Mouse (Mus musculus) retina, embryonic 14.5 days (tissue): Measurements from ENCODE around the gene Plxdc1.

Source experiments
- DNase-seq: peaks from one replicate; pipeline ENCODE4 v3.0.0-alpha.2; 2015; ENCODE audit warnings: low spot score

The Plxdc1 gene

GRCm38 (mm10) chr11:97987551-97988526, 1.6 kb upstream of the Plxdc1 start:
- DNase-seq: peak; percentile 98

DNA sequence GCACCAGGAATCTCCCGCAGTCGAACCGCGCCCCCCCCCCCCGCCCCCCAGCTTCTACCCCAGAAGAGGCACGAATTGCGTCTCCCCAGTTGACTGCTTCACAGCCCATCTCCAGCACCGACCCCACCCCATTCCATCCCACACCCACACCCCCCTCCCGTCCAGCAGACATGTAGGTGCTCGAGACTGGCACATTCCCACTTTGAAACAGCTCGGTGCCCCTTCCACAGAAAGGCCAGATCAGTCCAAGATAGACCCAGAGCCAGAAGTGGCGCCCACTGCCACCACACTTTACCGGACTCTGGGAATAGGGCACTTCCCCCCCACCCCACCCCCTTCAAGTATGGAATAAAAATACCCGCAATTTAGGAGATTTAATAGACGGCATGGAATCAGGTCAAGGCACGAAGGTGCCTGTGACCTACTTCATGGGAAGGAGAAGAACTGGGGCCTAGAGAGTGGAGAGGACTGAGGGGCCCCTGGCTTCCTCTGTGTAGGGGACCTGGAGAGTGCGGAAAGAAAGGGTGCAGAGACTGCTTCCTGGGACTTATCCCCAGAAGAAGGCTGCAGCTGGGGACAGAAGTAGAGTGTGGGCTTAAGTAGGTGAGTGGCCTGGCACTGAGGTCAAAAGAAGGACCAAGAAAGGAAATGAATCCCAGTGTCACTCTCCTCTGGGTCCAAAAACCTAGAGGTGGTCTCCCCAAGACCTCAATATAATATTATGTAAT, 658 bp upstream of the Plxdc1 start:
- DNase-seq: no peak

GRCm38 (mm10) chr11:97983983-97984382, 2.3 kb downstream of the Plxdc1 start:
- no peak for DNase-seq

GRCm38 (mm10) chr11:97983506-97983905, 2.7 kb downstream of the Plxdc1 start:
- DNase-seq: no peak

DNA sequence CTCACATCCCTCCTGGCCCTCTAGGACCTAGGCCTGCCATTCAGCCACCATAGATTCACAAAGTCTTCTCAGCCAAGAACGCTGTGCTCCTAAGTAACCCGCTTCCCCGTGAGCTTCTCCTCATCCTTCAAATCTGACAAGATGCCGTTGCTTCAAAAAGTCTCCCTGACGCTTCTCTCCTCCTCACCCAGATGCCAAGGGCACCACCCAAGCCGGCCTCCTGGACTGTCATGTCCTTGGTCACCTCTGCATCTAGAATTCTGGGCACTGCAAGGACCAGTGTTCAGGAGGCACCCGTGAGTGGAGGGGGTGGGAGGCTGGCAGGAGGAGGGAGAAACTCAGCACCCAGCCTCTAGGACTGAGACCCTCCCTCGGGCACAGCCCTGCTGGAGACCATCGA, 3.5 kb downstream of the Plxdc1 start:
- DNase-seq: no peak

- no peak for DNase-seq
These were observed 5.7 kb downstream of the Plxdc1 start for GRCm38 (mm10) chr11:97980531-97980966.

- DNase-seq: no peak
These were observed 6.3 kb downstream of the Plxdc1 start for GRCm38 (mm10) chr11:97979824-97980495.

GRCm38 (mm10) chr11:97978392-97978791, 7.9 kb downstream of the Plxdc1 start:
- no peak for DNase-seq

- DNase-seq: no peak
These were observed 8.4 kb downstream of the Plxdc1 start for GRCm38 (mm10) chr11:97977797-97978196.

- DNase-seq: no peak
These were observed 11.5 kb downstream of the Plxdc1 start for GRCm38 (mm10) chr11:97974746-97975145.

- no peak for DNase-seq
These were observed 12.1 kb downstream of the Plxdc1 start for GRCm38 (mm10) chr11:97974141-97974540.

DNA sequence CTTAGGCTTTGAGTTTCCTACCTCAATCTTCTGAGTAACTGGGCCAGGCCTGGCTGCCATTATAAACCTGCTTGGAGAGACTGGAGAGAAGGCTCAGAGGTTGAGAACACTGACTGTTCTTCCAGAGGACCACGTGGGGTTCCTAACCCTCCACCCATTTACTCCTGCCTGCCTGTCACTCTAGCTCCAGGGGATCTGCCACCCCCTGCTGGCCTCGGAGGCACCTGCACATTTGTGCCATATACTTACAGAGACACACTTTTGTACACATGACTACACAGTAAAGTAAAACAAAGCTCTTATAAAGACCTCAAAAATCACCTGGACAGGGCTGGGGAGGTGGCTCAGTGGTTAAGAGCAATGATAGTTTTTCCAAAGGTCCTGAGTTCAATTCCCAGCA, 13.8 kb downstream of the Plxdc1 start:
- no peak for DNase-seq

- DNase-seq: no peak
These were observed 15.0 kb downstream of the Plxdc1 start for GRCm38 (mm10) chr11:97971232-97971631.

DNA sequence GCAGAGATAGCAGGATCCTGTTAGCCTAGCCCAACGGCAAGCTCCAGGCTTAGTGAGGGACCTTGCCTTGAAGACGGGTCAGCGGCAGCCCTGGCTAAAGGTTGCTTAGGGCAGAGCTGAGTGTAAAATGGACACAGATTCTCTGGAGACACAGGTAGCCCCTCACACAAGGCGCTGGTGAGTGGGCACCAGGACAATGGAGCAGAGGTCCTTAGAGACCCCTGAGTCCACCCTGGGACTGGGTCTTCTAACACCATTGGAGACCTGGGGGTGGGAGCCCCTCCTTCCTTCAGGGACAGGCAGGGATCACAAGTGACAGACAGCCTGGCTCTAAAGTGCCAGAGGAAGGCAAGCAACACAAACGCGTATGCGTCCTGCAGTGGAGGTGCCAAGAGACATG, 15.5 kb downstream of the Plxdc1 start:
- no peak for DNase-seq

GRCm38 (mm10) chr11:97968385-97968784, 17.9 kb downstream of the Plxdc1 start:
- no peak for DNase-seq

DNA sequence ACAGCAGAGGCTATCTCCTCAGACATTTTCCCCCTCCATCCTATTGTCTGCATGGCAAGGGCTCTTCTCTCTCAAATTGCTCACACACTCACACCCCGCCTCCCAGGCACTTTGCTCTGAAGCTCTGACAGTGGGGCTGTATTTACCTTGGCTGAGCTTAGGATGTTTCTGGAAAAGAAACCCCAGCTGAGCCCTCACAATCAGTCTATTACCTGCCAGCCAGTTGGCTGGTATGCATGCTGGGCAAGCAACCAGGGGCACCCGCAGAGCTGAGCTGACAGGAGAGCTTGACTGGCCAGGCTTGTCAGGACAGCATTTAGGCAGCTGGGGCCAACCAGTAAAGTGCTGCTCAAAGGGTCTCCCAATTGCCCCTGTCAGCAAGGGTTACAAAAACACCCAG, 19.1 kb downstream of the Plxdc1 start:
- DNase-seq: no peak

DNA sequence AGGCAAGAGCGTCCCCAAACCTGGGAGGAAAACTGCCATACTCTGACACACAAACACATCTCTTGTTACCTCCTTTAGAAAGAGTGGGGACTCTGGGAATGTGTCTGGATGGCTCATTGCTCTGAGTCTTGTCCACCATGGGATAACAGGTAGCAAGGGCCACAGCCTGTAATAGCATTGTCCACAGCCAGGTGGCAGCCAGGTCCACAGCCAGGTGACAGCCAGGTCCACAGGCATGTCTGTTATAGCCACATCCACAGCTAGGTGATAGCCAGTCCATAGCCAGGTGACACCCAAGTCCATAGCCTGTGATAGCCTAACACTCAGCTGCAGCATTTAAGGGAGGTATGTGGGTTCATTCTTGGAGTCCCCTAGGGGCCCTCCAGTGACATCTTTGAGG, 25.3 kb downstream of the Plxdc1 start:
- DNase-seq: no peak

- DNase-seq: no peak
These were observed 27.0 kb downstream of the Plxdc1 start for GRCm38 (mm10) chr11:97959300-97959680.

GRCm38 (mm10) chr11:97958641-97959299, 27.5 kb downstream of the Plxdc1 start:
- no peak for DNase-seq

DNA sequence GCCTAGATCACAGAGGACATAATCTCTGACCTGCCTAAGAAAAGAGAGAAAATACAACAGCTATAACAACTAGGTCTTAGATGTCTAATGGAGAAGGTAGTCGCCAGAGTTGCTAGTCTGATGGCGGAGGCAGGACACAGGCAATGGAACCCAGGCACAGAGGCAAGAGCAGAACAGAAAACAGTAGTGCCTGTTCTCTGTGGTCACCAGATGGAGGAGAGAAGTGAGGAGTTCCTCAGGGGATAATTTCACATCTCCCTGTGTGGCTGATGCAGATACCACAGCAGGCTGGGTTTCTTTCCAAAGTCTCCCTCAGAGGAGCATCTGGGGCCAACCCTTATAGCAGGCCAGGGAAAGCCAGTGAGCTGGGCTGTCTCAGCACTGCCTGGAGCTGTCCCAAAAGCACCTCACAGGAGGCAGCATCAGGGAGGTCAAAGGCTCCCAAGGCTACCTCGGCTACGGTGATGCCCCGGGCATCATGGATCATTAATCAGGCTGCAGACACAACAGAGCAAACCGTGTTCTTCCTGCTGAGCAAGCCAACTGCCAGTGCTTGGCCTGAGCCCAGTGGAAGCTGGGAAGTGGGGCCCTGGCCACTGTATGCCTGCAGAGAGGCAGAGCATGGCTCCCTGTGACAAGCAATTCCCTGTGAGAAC, 29.2 kb downstream of the Plxdc1 start:
- DNase-seq: peak; percentile 43

- DNase-seq: no peak
These were observed 30.3 kb downstream of the Plxdc1 start for GRCm38 (mm10) chr11:97955915-97956314.
